Mouse (Mus musculus): Measurements from ENCODE around the gene Skp1a. TPM values are rescaled to one million over a fixed set of nuclear protein-coding genes. Genes with fewer than 3 reads are reported as not detected.

Gene Skp1a
- polyA plus RNA-seq, 1 experiment from 2014 or later, result 814 TPM

- H3K9ac ChIP-seq, result no peak overlapping the region
- no peaks in the 10 kb centered on the region for H3K36me3 ChIP-seq
- H3K27me3 ChIP-seq, result no peaks in the 10 kb centered on the region
- no peak overlapping the region for H3K4me2 ChIP-seq
- no peak overlapping the region for H3K4me3 ChIP-seq
- H3K27ac ChIP-seq, result no peak overlapping the region
- WGBS, result 75% methylated on average over 7 of the region's 7 CpGs
- H3K4me1 ChIP-seq, result peaks cover 16% of the 10 kb centered on the region
- ATAC-seq (ENCODE audit: borderline replicate concordance, extremely low read depth, low FRiP score, low TSS enrichment), result no peak
- H3K9me3 ChIP-seq, result no peaks in the 10 kb centered on the region
Observed at GRCm38 (mm10) chr11:52228722-52229448, 2.9 kb upstream of the Skp1a start.

GRCm38 (mm10) chr11:52230694-52231093, 1.1 kb upstream of the Skp1a start:
- no peak overlapping the region for H3K9ac ChIP-seq
- peaks cover 24% of the 10 kb centered on the region for H3K4me1 ChIP-seq
- no peak overlapping the region for H3K27ac ChIP-seq
- 50% methylated on average over 5 of the region's 5 CpGs for WGBS
- H3K36me3 ChIP-seq, result 0 out of 2 replicates have a peak, but pooled peaks cover under 1% of the 10 kb centered on the region
- no peaks in the 10 kb centered on the region for H3K27me3 ChIP-seq
- no peak for ATAC-seq (ENCODE audit: borderline replicate concordance, extremely low read depth, low FRiP score, low TSS enrichment)
- H3K9me3 ChIP-seq, result no peaks in the 10 kb centered on the region
- H3K4me3 ChIP-seq, result peak overlapping the region; percentile 91
- H3K4me2 ChIP-seq, result peak overlapping the region; percentile 58

- Histone ChIP-seq H3K27ac (no peak overlapping the region), H3K4me1 (peaks cover 24% of the 10 kb centered on the region), H3K36me3 (peaks cover 23% of the 10 kb centered on the region), H3K9me3 (no peaks in the 10 kb centered on the region), H3K4me3 (peak overlapping the region; percentile 91), H3K27me3 (no peaks in the 10 kb centered on the region), H3K9ac (peak overlapping the region; percentile 99), H3K4me2 (peak overlapping the region; percentile 58)
- no peak for ATAC-seq (ENCODE audit: borderline replicate concordance, extremely low read depth, low FRiP score, low TSS enrichment)
- 14% methylated on average over 3 of the region's 3 CpGs for WGBS
Observed at GRCm38 (mm10) chr11:52233043-52233653, 1.4 kb downstream of the Skp1a start.

GRCm38 (mm10) chr11:52233906-52234305, 2.1 kb downstream of the Skp1a start:
- H3K4me2 ChIP-seq, result peak overlapping the region; percentile 58
- H3K27me3 ChIP-seq, result no peaks in the 10 kb centered on the region
- 0 out of 2 replicates have a peak overlapping the region, but pooled peaks have one; percentile 99 for H3K9ac ChIP-seq
- H3K9me3 ChIP-seq, result no peaks in the 10 kb centered on the region
- ATAC-seq (ENCODE audit: borderline replicate concordance, extremely low read depth, low FRiP score, low TSS enrichment), result no peak
- H3K4me1 ChIP-seq, result peaks cover 24% of the 10 kb centered on the region
- 0 out of 2 replicates have a peak overlapping the region, but pooled peaks have one; percentile 91 for H3K4me3 ChIP-seq
- peaks cover 30% of the 10 kb centered on the region for H3K36me3 ChIP-seq
- H3K27ac ChIP-seq, result no peak overlapping the region
- WGBS, result 77% methylated on average over 1 of the region's 1 CpGs

GRCm38 (mm10) chr11:52234509-52234908, 2.7 kb downstream of the Skp1a start:
- no peak overlapping the region for H3K4me2 ChIP-seq
- no peak overlapping the region for H3K27ac ChIP-seq
- no peak overlapping the region for H3K4me3 ChIP-seq
- H3K9me3 ChIP-seq, result no peaks in the 10 kb centered on the region
- peaks cover 24% of the 10 kb centered on the region for H3K4me1 ChIP-seq
- H3K9ac ChIP-seq, result no peak overlapping the region
- ATAC-seq (ENCODE audit: borderline replicate concordance, extremely low read depth, low FRiP score, low TSS enrichment), result no peak
- peaks cover 30% of the 10 kb centered on the region for H3K36me3 ChIP-seq
- no peaks in the 10 kb centered on the region for H3K27me3 ChIP-seq

GRCm38 (mm10) chr11:52240898-52241542, 9.2 kb downstream of the Skp1a start:
- WGBS, result 72% methylated on average over 4 of the region's 4 CpGs
- ATAC-seq (ENCODE audit: borderline replicate concordance, extremely low read depth, low FRiP score, low TSS enrichment), result no peak
- no peak overlapping the region for H3K9ac ChIP-seq
- H3K4me3 ChIP-seq, result no peak overlapping the region
- no peaks in the 10 kb centered on the region for H3K27me3 ChIP-seq
- no peak overlapping the region for H3K27ac ChIP-seq
- peaks cover 51% of the 10 kb centered on the region for H3K36me3 ChIP-seq
- H3K9me3 ChIP-seq, result no peaks in the 10 kb centered on the region
- H3K4me2 ChIP-seq, result no peak overlapping the region
- no peaks in the 10 kb centered on the region for H3K4me1 ChIP-seq

- 94% methylated on average over 2 of the region's 2 CpGs for WGBS
- ATAC-seq (ENCODE audit: borderline replicate concordance, extremely low read depth, low FRiP score, low TSS enrichment), result no peak
- H3K4me1 ChIP-seq, result peaks cover 6% of the 10 kb centered on the region; the same call in 1 of the 2 replicates
- no peaks in the 10 kb centered on the region for H3K9me3 ChIP-seq
- no peaks in the 10 kb centered on the region for H3K27me3 ChIP-seq
- no peak overlapping the region for H3K9ac ChIP-seq
- no peak overlapping the region for H3K4me2 ChIP-seq
- H3K36me3 ChIP-seq, result peaks cover 45% of the 10 kb centered on the region
- no peak overlapping the region for H3K4me3 ChIP-seq
- H3K27ac ChIP-seq, result no peak overlapping the region
Observed at GRCm38 (mm10) chr11:52249452-52249851, 17.7 kb downstream of the Skp1a start.

- peaks cover 6% of the 10 kb centered on the region; the same call in 1 of the 2 replicates for H3K4me1 ChIP-seq
- no peak overlapping the region for H3K4me3 ChIP-seq
- H3K36me3 ChIP-seq, result peaks cover 46% of the 10 kb centered on the region
- H3K27me3 ChIP-seq, result no peaks in the 10 kb centered on the region
- WGBS, result 70% methylated on average over 5 of the region's 5 CpGs
- H3K27ac ChIP-seq, result no peak overlapping the region
- ATAC-seq (ENCODE audit: borderline replicate concordance, extremely low read depth, low FRiP score, low TSS enrichment), result no peak
- no peak overlapping the region for H3K9ac ChIP-seq
- H3K4me2 ChIP-seq, result no peak overlapping the region
- no peaks in the 10 kb centered on the region for H3K9me3 ChIP-seq
Observed at GRCm38 (mm10) chr11:52251770-52252169, 20.0 kb downstream of the Skp1a start.

- H3K4me1 ChIP-seq, result peaks cover 6% of the 10 kb centered on the region; the same call in 1 of the 2 replicates
- 39% methylated on average over 1 of the region's 1 CpGs for WGBS
- no peak overlapping the region for H3K4me3 ChIP-seq
- no peak overlapping the region for H3K9ac ChIP-seq
- H3K36me3 ChIP-seq, result peaks cover 43% of the 10 kb centered on the region
- 0 out of 2 replicates have a peak overlapping the region, but pooled peaks have one; percentile 11 for H3K27ac ChIP-seq
- no peaks in the 10 kb centered on the region for H3K9me3 ChIP-seq
- ATAC-seq (ENCODE audit: borderline replicate concordance, extremely low read depth, low FRiP score, low TSS enrichment), result no peak
- H3K4me2 ChIP-seq, result no peak overlapping the region
- no peaks in the 10 kb centered on the region for H3K27me3 ChIP-seq
Observed at GRCm38 (mm10) chr11:52252692-52253091, 20.9 kb downstream of the Skp1a start.

- ATAC-seq (ENCODE audit: borderline replicate concordance, extremely low read depth, low FRiP score, low TSS enrichment), result peak; percentile 67; the same call in 1 of the 2 replicates
- Histone ChIP-seq H3K27ac (peak overlapping the region; percentile 39; the same call in 1 of the 2 replicates), H3K36me3 (peaks cover 45% of the 10 kb centered on the region), H3K9ac (no peak overlapping the region), H3K27me3 (no peaks in the 10 kb centered on the region), H3K4me1 (peaks cover 6% of the 10 kb centered on the region; the same call in 1 of the 2 replicates), H3K9me3 (no peaks in the 10 kb centered on the region), H3K4me2 (no peak overlapping the region), H3K4me3 (no peak overlapping the region)
- WGBS, result 63% methylated on average over 11 of the region's 11 CpGs
Observed at GRCm38 (mm10) chr11:52253674-52254375, 22.0 kb downstream of the Skp1a start.

GRCm38 (mm10) chr11:52255077-52255476, 23.3 kb downstream of the Skp1a start:
- Histone ChIP-seq H3K9ac (no peak overlapping the region), H3K4me2 (no peak overlapping the region), H3K27me3 (no peaks in the 10 kb centered on the region), H3K4me3 (no peak overlapping the region), H3K27ac (no peak overlapping the region), H3K36me3 (peaks cover 44% of the 10 kb centered on the region), H3K4me1 (peaks cover 6% of the 10 kb centered on the region; the same call in 1 of the 2 replicates), H3K9me3 (no peaks in the 10 kb centered on the region)
- 90% methylated on average over 8 of the region's 8 CpGs for WGBS
- no peak for ATAC-seq (ENCODE audit: borderline replicate concordance, extremely low read depth, low FRiP score, low TSS enrichment)

All from lung, embryonic 15.5 days (tissue).